Mouse (Mus musculus): ENCODE measurements at regions not wholly inside any gene's neighbourhood (a gene's known extent, or its start where the extent isn't known, plus 50 kb on each side); places are given as distances from the start of the nearest gene placed in this dataset.
"Not testable (repeated sequence)": the region's sequence is repeated elsewhere in the genome, so short reads cannot be mapped to it uniquely, and the experiment has no call there.

GRCm38 (mm10) chr19:19636055-19636454 is 525.1 kb upstream of the Rorb start:
- Histone ChIP-seq H3K27ac (ENCODE audit: low read length) (no peak overlapping the region), H3K9me3 (ENCODE audit: control insufficient read depth, low read length) (no peaks in the 10 kb centered on the region), H3K4me3 (replicated peaks; ENCODE audit: low read length) (no peak overlapping the region), H3K4me1 (replicated peaks; ENCODE audit: control insufficient read depth, insufficient read depth, low read length) (no peaks in the 10 kb centered on the region), H3K27me3 (replicated peaks; ENCODE audit: control insufficient read depth, insufficient read depth, low read length) (no peaks in the 10 kb centered on the region), H3K4me2 (ENCODE audit: low read length) (no peak overlapping the region), H3K36me3 (ENCODE audit: control insufficient read depth, insufficient read depth) (no peaks in the 10 kb centered on the region), H3K9ac (replicated peaks; ENCODE audit: low read depth, low read length) (no peak overlapping the region)
- 94% methylated on average over 1 of the region's 1 CpGs for WGBS
- no peak for ATAC-seq

GRCm38 (mm10) chr19:19587866-19588265 is 476.9 kb upstream of the Rorb start:
- WGBS = 69% methylated on average over 2 of the region's 2 CpGs
- ATAC-seq = no peak
- H3K36me3 ChIP-seq (ENCODE audit: control insufficient read depth, insufficient read depth) = no peaks in the 10 kb centered on the region

GRCm38 (mm10) chr19:19575000-19575544 is 464.1 kb upstream of the Rorb start:
- not testable (repeated sequence) for H3K27me3 ChIP-seq (replicated peaks; ENCODE audit: control insufficient read depth, insufficient read depth, low read length); H3K4me1 ChIP-seq (replicated peaks; ENCODE audit: control insufficient read depth, insufficient read depth, low read length); H3K4me3 ChIP-seq (replicated peaks; ENCODE audit: low read length); H3K9me3 ChIP-seq (ENCODE audit: control insufficient read depth, low read length); H3K4me2 ChIP-seq (ENCODE audit: low read length); H3K27ac ChIP-seq (ENCODE audit: low read length); H3K36me3 ChIP-seq (ENCODE audit: control insufficient read depth, insufficient read depth); H3K9ac ChIP-seq (replicated peaks; ENCODE audit: low read depth, low read length); ATAC-seq
- 93% methylated on average over 10 of the region's 10 CpGs for WGBS

More at GRCm38 (mm10) chr19:19587866-19588265, 476.9 kb upstream of the Rorb start:
- Histone ChIP-seq H3K9ac (replicated peaks; ENCODE audit: low read depth, low read length) (no peak overlapping the region), H3K27ac (ENCODE audit: low read length) (no peak overlapping the region), H3K4me1 (replicated peaks; ENCODE audit: control insufficient read depth, insufficient read depth, low read length) (no peaks in the 10 kb centered on the region), H3K4me2 (ENCODE audit: low read length) (no peak overlapping the region), H3K9me3 (ENCODE audit: control insufficient read depth, low read length) (no peaks in the 10 kb centered on the region), H3K27me3 (replicated peaks; ENCODE audit: control insufficient read depth, insufficient read depth, low read length) (no peaks in the 10 kb centered on the region), H3K4me3 (replicated peaks; ENCODE audit: low read length) (no peak overlapping the region)

GRCm38 (mm10) chr19:19564657-19565056 is 453.7 kb upstream of the Rorb start:
- Histone ChIP-seq H3K27me3 (replicated peaks; ENCODE audit: control insufficient read depth, insufficient read depth, low read length) (no peaks in the 10 kb centered on the region), H3K9ac (replicated peaks; ENCODE audit: low read depth, low read length) (no peak overlapping the region), H3K36me3 (ENCODE audit: control insufficient read depth, insufficient read depth) (no peaks in the 10 kb centered on the region), H3K27ac (ENCODE audit: low read length) (no peak overlapping the region), H3K4me1 (replicated peaks; ENCODE audit: control insufficient read depth, insufficient read depth, low read length) (no peaks in the 10 kb centered on the region), H3K4me2 (ENCODE audit: low read length) (no peak overlapping the region), H3K9me3 (ENCODE audit: control insufficient read depth, low read length) (no peaks in the 10 kb centered on the region), H3K4me3 (replicated peaks; ENCODE audit: low read length) (no peak overlapping the region)
- WGBS = 9% methylated on average over 2 of the region's 2 CpGs
- peak; percentile 57 for ATAC-seq

- ATAC-seq = peak; percentile 49; the same call in 1 of the 2 replicates
- H3K4me1 ChIP-seq (replicated peaks; ENCODE audit: control insufficient read depth, insufficient read depth, low read length) = peaks cover 3% of the 10 kb centered on the region
- H3K36me3 ChIP-seq (ENCODE audit: control insufficient read depth, insufficient read depth) = no peaks in the 10 kb centered on the region
- H3K9me3 ChIP-seq (ENCODE audit: control insufficient read depth, low read length) = no peaks in the 10 kb centered on the region
- no peak overlapping the region for H3K9ac ChIP-seq (replicated peaks; ENCODE audit: low read depth, low read length)
- no peak overlapping the region for H3K27ac ChIP-seq (ENCODE audit: low read length)
- H3K4me2 ChIP-seq (ENCODE audit: low read length) = no peak overlapping the region
- 38% methylated on average over 2 of the region's 2 CpGs for WGBS
- no peak overlapping the region for H3K4me3 ChIP-seq (replicated peaks; ENCODE audit: low read length)
- no peaks in the 10 kb centered on the region for H3K27me3 ChIP-seq (replicated peaks; ENCODE audit: control insufficient read depth, insufficient read depth, low read length)
These were observed 424.1 kb upstream of the Rorb start for GRCm38 (mm10) chr19:19535131-19535530.

GRCm38 (mm10) chr19:19524232-19524631 is 413.2 kb upstream of the Rorb start:
- H3K4me2 ChIP-seq (ENCODE audit: low read length) = no peak overlapping the region
- peaks cover 7% of the 10 kb centered on the region for H3K4me1 ChIP-seq (replicated peaks; ENCODE audit: control insufficient read depth, insufficient read depth, low read length)
- H3K4me3 ChIP-seq (replicated peaks; ENCODE audit: low read length) = no peak overlapping the region
- ATAC-seq = peak; percentile 72
- H3K9me3 ChIP-seq (ENCODE audit: control insufficient read depth, low read length) = no peaks in the 10 kb centered on the region
- WGBS = 38% methylated on average over 1 of the region's 1 CpGs
- H3K27me3 ChIP-seq (replicated peaks; ENCODE audit: control insufficient read depth, insufficient read depth, low read length) = no peaks in the 10 kb centered on the region
- H3K36me3 ChIP-seq (ENCODE audit: control insufficient read depth, insufficient read depth) = no peaks in the 10 kb centered on the region
- H3K27ac ChIP-seq (ENCODE audit: low read length) = no peak overlapping the region
- H3K9ac ChIP-seq (replicated peaks; ENCODE audit: low read depth, low read length) = no peak overlapping the region

GRCm38 (mm10) chr19:19523629-19524028 is 412.6 kb upstream of the Rorb start:
- Histone ChIP-seq H3K27me3 (replicated peaks; ENCODE audit: control insufficient read depth, insufficient read depth, low read length) (no peaks in the 10 kb centered on the region), H3K9ac (replicated peaks; ENCODE audit: low read depth, low read length) (no peak overlapping the region), H3K36me3 (ENCODE audit: control insufficient read depth, insufficient read depth) (no peaks in the 10 kb centered on the region), H3K4me2 (ENCODE audit: low read length) (no peak overlapping the region), H3K27ac (ENCODE audit: low read length) (no peak overlapping the region), H3K9me3 (ENCODE audit: control insufficient read depth, low read length) (no peaks in the 10 kb centered on the region), H3K4me1 (replicated peaks; ENCODE audit: control insufficient read depth, insufficient read depth, low read length) (peaks cover 7% of the 10 kb centered on the region), H3K4me3 (replicated peaks; ENCODE audit: low read length) (no peak overlapping the region)
- peak; percentile 64 for ATAC-seq
- WGBS = 42% methylated on average over 2 of the region's 2 CpGs

- ATAC-seq = no peak
These were observed 367.4 kb upstream of the Rorb start for GRCm38 (mm10) chr19:19478192-19478932.

More at GRCm38 (mm10) chr19:19478192-19478932, 367.4 kb upstream of the Rorb start:
- 46% methylated on average over 2 of the region's 2 CpGs for WGBS
- Histone ChIP-seq H3K9me3 (ENCODE audit: control insufficient read depth, low read length) (no peaks in the 10 kb centered on the region), H3K4me2 (ENCODE audit: low read length) (no peak overlapping the region), H3K36me3 (ENCODE audit: control insufficient read depth, insufficient read depth) (no peaks in the 10 kb centered on the region), H3K27ac (ENCODE audit: low read length) (no peak overlapping the region), H3K4me1 (replicated peaks; ENCODE audit: control insufficient read depth, insufficient read depth, low read length) (no peaks in the 10 kb centered on the region), H3K4me3 (replicated peaks; ENCODE audit: low read length) (no peak overlapping the region), H3K9ac (replicated peaks; ENCODE audit: low read depth, low read length) (no peak overlapping the region), H3K27me3 (replicated peaks; ENCODE audit: control insufficient read depth, insufficient read depth, low read length) (no peaks in the 10 kb centered on the region)

Data from forebrain, embryonic 16.5 days (tissue).